Mouse (Mus musculus) cortical plate, adult 2 months (tissue): ENCODE data around the gene Higd1a.

ENCODE experiments used
- CTCF ChIP-seq: fragments of 200-500 bp; IDR thresholded peaks from 2 replicates; pipeline ENCODE4 v1.5.1; 2011; ENCODE audit warnings: mild to moderate bottlenecking, control low read depth, low read length; ENCODE audit not compliant: insufficient read depth; ENCODE audit errors: extremely low read depth
- POLR2A ChIP-seq: fragments of 200-500 bp; IDR thresholded peaks from 2 replicates; pipeline ENCODE4 v1.6.1; 2011; ENCODE audit warnings: mild to moderate bottlenecking, low read length, control low read depth; ENCODE audit not compliant: insufficient read depth; ENCODE audit errors: extremely low read depth

DNA sequence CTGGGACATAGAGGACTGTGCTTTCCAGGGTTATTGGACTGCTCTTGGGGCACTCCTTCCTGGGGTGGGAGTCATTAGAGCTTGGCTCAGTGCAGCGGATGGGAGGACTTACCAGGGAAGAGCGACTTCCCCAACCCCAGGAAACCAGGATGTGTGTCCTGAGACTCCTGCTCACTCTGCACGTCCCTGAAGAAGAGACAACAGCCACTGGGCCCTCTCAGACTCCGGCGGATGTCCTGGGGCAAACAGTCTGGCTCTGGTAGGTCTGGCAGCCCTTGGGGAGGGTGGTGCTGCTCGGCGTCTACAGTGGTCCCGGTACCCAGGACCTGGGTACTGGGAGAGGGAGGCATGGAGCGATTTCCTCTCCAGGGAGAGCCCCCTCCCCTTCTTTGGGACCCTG lies 40.1 kb upstream of the Higd1a start, which contains the start of gene Ackr2:
- no peak for TF ChIP-seq CTCF
- no peak for TF ChIP-seq POLR2A
